27 mouse cellular contexts compared by ENCODE assay signal in genomic region chr4:54910300-54910699, GRCm38 (mm10). TPM values are rescaled to one million over a fixed set of nuclear protein-coding genes. Genes with fewer than 3 reads are reported as not detected.
DNase-seq lines count a peak whose midpoint lies in the region; ATAC-seq and TF ChIP-seq lines count a peak whose summit lies in the region.
"Had no signal": no experiment of that assay in that cellular context is flagged by ENCODE, and none has a peak within 500 bp of the region (broad histone marks: within the 10 kb centered on the region; RNA-seq: fewer than 3 reads in every experiment).

No protein-coding gene starts in this region.

- DNase-seq in liver, adult 2 months (ENCODE audit: extremely low read depth, low read depth, low spot score), result peak; percentile 51
- peak; percentile 81 for DNase-seq in adrenal gland, adult 2 months
- DNase-seq in adrenal gland, postnatal 36 days, result peak; percentile 51 to 80
- DNase-seq in lung, postnatal 10 days, result no peak
- no peak for DNase-seq in frontal cortex, adult 2 months (ENCODE audit: extremely low spot score in 1 of 2, low spot score in 1 of 2)
- DNase-seq in layer of hippocampus, adult 9-10 months (ENCODE audit: low spot score), result no peak
- DNase-seq: cerebellum, adult 11-12 months; cerebellum, postnatal 10 days; heart, postnatal 10 days; kidney, adult 11 months; kidney, postnatal 25 days; left cerebral cortex, postnatal 4 days; lung, adult 2 months; thymus, adult 2 months; thymus, postnatal 36 days had no signal

- H3K9ac ChIP-seq in liver, adult 2 months (ENCODE audit: low read depth, low read length), result no peak overlapping the region
- no peak overlapping the region for H3K9ac ChIP-seq in liver, embryonic 12.5 days
- H3K9ac ChIP-seq: heart, embryonic 13.5 days; hindbrain, embryonic 14.5 days; liver, embryonic 14.5 days; neural tube, embryonic 13.5 days had no signal

- no peak for ATAC-seq in liver, embryonic 12.5 days
- ATAC-seq: activated CD4-positive, CD25-positive, alpha-beta regulatory T cell, adult 4 months; CD4-positive, CD25-positive, alpha-beta regulatory T cell, adult 4 months; forebrain, embryonic 14.5 days; midbrain, embryonic 16.5 days had no signal

- no peak for TF ChIP-seq CTCF in liver, adult 2 months (IDR thresholded peaks at IDR 0.05; ENCODE audit: low read depth, low read length)

- no peak overlapping the region for H3K27ac ChIP-seq in liver, adult 2 months (replicated peaks; ENCODE audit: insufficient read depth, low read depth, low read length)
- H3K27ac ChIP-seq in liver, embryonic 12.5 days, result no peak overlapping the region
- H3K27ac ChIP-seq: heart, embryonic 13.5 days; hindbrain, embryonic 14.5 days; layer of hippocampus, adult 2 months; liver, embryonic 14.5 days; neural tube, embryonic 13.5 days had no signal

- H3K27me3 ChIP-seq in liver, adult 2 months (ENCODE audit: control insufficient read depth, insufficient read depth, low read length), result no peaks in the 10 kb centered on the region
- H3K27me3 ChIP-seq in liver, embryonic 12.5 days (replicated peaks), result no peaks in the 10 kb centered on the region
- H3K27me3 ChIP-seq: heart, embryonic 13.5 days; neural tube, embryonic 13.5 days had no signal

- H3K4me2 ChIP-seq in liver, embryonic 12.5 days, result no peak overlapping the region
- H3K4me2 ChIP-seq: heart, embryonic 13.5 days; hindbrain, embryonic 14.5 days; midbrain, embryonic 11.5 days; neural tube, embryonic 13.5 days had no signal

- no peaks in the 10 kb centered on the region for H3K79me2 ChIP-seq in liver, adult 2 months (ENCODE audit: control insufficient read depth, insufficient read depth, low read length)

- no peak for TF ChIP-seq POLR2A in liver, adult 2 months (IDR thresholded peaks at IDR 0.05; ENCODE audit: extremely low read depth, insufficient read depth, low read length)

- no peak overlapping the region for H3K4me3 ChIP-seq in liver, adult 2 months (ENCODE audit: insufficient read depth, low read depth, low read length)
- H3K4me3 ChIP-seq in liver, embryonic 12.5 days, result no peak overlapping the region
- H3K4me3 ChIP-seq: erythroblast, embryonic 14.5 days; heart, embryonic 13.5 days; layer of hippocampus, adult 2 months; neural tube, embryonic 13.5 days had no signal

- peaks cover under 1% of the 10 kb centered on the region for H3K4me1 ChIP-seq in liver, adult 2 months (ENCODE audit: control insufficient read depth, insufficient read depth, low read length)
- no peaks in the 10 kb centered on the region for H3K4me1 ChIP-seq in liver, embryonic 12.5 days
- H3K4me1 ChIP-seq: heart, embryonic 13.5 days; neural tube, embryonic 13.5 days had no signal

- no peaks in the 10 kb centered on the region for H3K36me3 ChIP-seq in liver, adult 2 months (ENCODE audit: control insufficient read depth, insufficient read depth, low read length)
- no peaks in the 10 kb centered on the region for H3K36me3 ChIP-seq in liver, embryonic 12.5 days
- H3K36me3 ChIP-seq: heart, embryonic 13.5 days; neural tube, embryonic 13.5 days had no signal

- no peaks in the 10 kb centered on the region for H3K9me3 ChIP-seq in liver, embryonic 12.5 days (replicated peaks)
- H3K9me3 ChIP-seq: heart, embryonic 13.5 days; neural tube, embryonic 13.5 days had no signal

- 30% methylated on average over 3 of the region's 3 CpGs for WGBS in liver, adult 2 months
- WGBS in liver, embryonic 12.5 days (ENCODE audit: insufficient replicate concordance), result 67% methylated on average over 3 of the region's 3 CpGs

RNA-seq across cellular contexts. Expression of gene Zfp462, which starts 34.5 kb away (rescaled TPM):
- total RNA-seq in liver, adult 2 months (2014; rRNA removed), result 0.18 and 0.27 TPM in 2 replicates
- 0.22 and 0.41 TPM in 2 replicates for polyA plus RNA-seq in liver, adult 2 months (2012; rRNA removed)
- 0.33 and 0.38 TPM in 2 replicates for polyA plus RNA-seq in liver, embryonic 12.5 days (2016; fragmentation: Nextera tagmentation; extraction: Ambion mirVana)
- 10 to 100 TPM; 36.5 to 41.1 TPM for total RNA-seq in adrenal gland, adult 2 months (2021)
- polyA plus RNA-seq in adrenal gland, adult 2 months (2012; rRNA removed), result 11.5 and 13.7 TPM in 2 replicates
- 10 to 100 TPM; 39.9 to 61.7 TPM for total RNA-seq in adrenal gland, postnatal 36 days (2021)
- polyA plus RNA-seq in frontal cortex, adult 2 months (2012; rRNA removed), result 20.7 and 23.0 TPM in 2 replicates
- polyA plus RNA-seq: CD4-positive, CD25-positive, alpha-beta regulatory T cell, adult 4 months; erythroblast, embryonic 14.5 days had no signal

Comparison
In these comparisons a context has a peak if more than half of its experiments do, and no peak if none do; other contexts are left out.
1. DNase-seq: peak in liver, adult 2 months (single experiment), adrenal gland, adult 2 months (single experiment) and adrenal gland, postnatal 36 days (2 of 2); none in lung, postnatal 10 days (single experiment), frontal cortex, adult 2 months (0 of 2) and layer of hippocampus, adult 9-10 months (single experiment).